Mouse (Mus musculus) left cerebral cortex, adult 2 months (tissue): ENCODE results near the gene Mycn. TPM values are rescaled to one million over a fixed set of nuclear protein-coding genes. Genes with fewer than 3 reads are reported as not detected.

Source experiments
- DNase-seq, 2 experiments: peaks; one replicate each; pipeline ENCODE4 v3.0.0; 2021 to 2022; ENCODE audit warnings: low spot score in 2 of 2, mixed read lengths in 1 of 2; ENCODE audit errors: extremely low spot score in 1 of 2
- H3K27ac ChIP-seq: fragments of 200-600 bp; 2 replicates; pipeline ENCODE4 v1.8.1; 2022
- H3K4me3 ChIP-seq: fragments of 200-600 bp; 2 replicates; pipeline ENCODE4 v1.8.1; 2022
- CTCF ChIP-seq: fragments of 200-600 bp; IDR thresholded peaks from 2 replicates; pipeline ENCODE4 v1.8.1; 2022; ENCODE audit warnings: antibody characterized with exemption, mild to moderate bottlenecking, moderate library complexity
- intact Hi-C: fragments of 180-260 bp; cut with DNase I; formaldehyde crosslinking; loops from one replicate; pipeline ENCODE4 v1.15.1; 2025
- long read RNA-seq, 2 experiments: library from polyadenylated mRNA; stranded (forward); transcript quantifications; one replicate each; pipeline ENCODE4 v2.0.0; 2021; ENCODE audit warnings: borderline mapping rate in 2 of 2
- total RNA-seq, 2 experiments: library from RNA; stranded (reverse); gene quantifications; 2 replicates each; pipeline ENCODE4 v1.2.3; 2021

Gene Mycn
- 10 to 100 TPM; 10.2 to 11.1 TPM for total RNA-seq
- long read RNA-seq, experiment 1, transcript Mycn-201 (3 exons, 2,674 nt) = major isoform, 12 of 16 reads
- long read RNA-seq, experiment 1, partial matches to known transcripts = 0 of 16 reads
- long read RNA-seq, experiment 1, other reads (novel, unspliced or antisense) = 3 of 16 reads
- long read RNA-seq, experiment 2, transcript Mycn-201 (3 exons, 2,674 nt) = major isoform, 17 of 19 reads
- long read RNA-seq, experiment 2, partial matches to known transcripts = 1 of 19 reads
- long read RNA-seq, experiment 2, other reads (novel, unspliced or antisense) = 0 of 19 reads

DNA sequence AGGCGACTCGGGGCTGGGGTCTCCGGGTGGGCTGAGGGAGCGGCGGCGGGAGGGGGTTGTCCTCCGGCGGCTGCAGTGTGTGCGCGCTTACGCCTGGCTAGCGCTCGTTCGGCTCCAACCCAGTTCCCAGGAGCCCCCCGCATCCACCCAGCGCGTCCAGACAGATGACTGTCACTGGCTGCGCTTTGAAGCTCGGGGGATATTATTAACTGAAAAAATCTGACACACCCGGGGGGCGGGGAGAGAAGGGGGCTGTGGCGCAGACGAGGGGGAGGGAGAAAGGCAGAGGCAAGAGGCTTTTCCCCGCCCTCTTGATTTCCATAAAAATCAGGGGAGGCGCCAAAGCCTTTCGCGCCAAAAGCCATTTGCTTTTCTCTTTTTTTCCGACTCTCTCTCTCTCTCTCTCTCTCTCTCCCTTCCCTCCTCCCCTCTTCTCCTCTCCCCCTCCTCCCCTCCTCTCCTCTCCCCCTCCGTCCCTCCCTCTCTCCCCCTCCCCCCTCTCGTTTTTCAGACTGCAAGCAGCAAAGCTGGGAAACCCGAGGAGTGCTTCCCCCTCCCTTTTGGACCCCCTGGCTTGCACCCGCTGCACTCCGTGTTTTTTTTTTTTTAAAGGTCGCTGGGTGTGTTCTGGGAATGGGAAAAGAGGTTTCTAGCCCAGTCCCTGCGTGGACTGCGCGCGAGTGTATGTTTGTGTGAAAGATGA is at the start of gene Mycn:
Gene Mycn (minus strand): TSS at position 254 of the 703 bp plus-strand sequence.
- Histone ChIP-seq H3K4me3 (peak within 1 kb of the TSS; percentile 50), H3K27ac (peak within 1 kb of the TSS; percentile 92)
- TF ChIP-seq CTCF = no peak
- peak; percentile 67 to 79 for DNase-seq
- intact Hi-C loops = loop anchor here (1.0 to 5.0 kb wide), 6 partner anchors 161 to 620 kb away; no protein-coding TSS in a partner anchor

DNA sequence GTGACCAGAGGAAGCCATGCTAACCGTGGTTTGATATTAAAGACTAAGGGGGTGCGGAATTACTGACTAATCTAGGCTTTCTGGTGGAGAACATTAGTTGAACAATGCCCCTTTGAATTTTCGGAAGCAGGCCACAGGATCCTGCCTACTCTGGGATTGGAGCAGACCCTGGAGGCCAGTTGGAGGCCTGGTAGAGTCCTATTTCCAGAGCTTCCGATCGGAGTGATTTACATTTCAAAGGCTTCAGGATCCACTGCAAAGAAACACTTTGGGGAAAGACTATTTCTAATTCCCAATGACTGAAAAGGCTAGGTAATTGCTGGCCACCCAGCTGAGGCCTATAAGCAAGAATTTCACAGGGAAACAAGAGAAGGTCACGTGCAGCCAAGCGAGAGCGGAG is 45.7 kb upstream of the Mycn start:
- intact Hi-C loops = no loop called here
- no peak for TF ChIP-seq CTCF
- DNase-seq = no peak
- Histone ChIP-seq H3K27ac (no peak overlapping the region), H3K4me3 (no peak overlapping the region)

DNA sequence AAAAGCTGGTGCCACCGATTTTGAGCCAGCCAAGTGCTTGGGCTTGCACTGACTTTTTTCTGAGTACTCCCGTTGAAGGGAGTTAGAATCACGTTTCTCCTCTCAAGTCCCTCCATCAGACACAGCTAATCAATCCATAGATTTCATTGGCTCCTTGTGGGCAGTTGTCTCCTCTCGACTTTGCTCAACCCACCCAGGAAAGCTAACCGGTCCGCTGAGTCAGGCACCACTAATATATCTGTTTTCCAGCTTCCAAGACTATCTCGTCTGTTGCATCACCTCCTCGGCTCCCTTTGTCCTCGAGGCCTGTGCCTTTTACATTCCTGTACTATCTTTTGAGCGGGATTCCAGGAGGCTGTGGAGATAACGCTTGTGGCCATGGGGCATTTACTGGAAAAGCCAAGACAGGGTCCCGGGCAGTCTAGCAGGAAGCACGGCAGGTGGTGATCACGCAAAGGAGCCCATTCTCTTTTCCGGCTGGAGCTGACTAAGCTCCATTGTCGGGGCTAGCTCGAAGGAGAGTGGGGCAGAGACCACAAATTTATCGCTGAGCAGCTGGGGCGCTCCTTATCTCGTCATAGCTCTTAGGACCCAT is 45.0 kb upstream of the Mycn start:
- H3K27ac ChIP-seq = no peak overlapping the region
- DNase-seq = no peak
- TF ChIP-seq CTCF = no peak
- no peak overlapping the region for H3K4me3 ChIP-seq
- intact Hi-C loops = no loop called here

DNA sequence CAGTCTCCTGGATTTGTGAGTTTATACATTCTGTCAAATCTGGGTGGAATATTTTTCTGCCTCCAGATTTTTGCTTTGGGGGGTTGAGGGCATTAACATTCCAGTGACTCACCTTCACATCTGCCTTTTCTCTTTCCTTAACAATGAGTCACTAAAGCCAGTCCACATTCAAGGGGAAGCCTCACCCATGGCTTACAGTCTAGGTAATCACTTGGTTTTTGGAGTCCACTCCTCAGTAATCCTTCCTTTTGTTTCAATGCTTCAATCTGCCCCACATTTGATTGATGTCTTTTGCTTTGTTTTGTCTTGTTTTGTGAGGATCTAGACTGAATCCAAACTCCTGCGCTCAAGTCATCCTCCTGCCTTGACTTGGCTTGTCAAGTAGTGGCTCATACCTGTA is 41.3 kb upstream of the Mycn start:
- H3K27ac ChIP-seq = no peak overlapping the region
- no peak for TF ChIP-seq CTCF
- intact Hi-C loops = no loop called here
- no peak for DNase-seq
- H3K4me3 ChIP-seq = no peak overlapping the region

DNA sequence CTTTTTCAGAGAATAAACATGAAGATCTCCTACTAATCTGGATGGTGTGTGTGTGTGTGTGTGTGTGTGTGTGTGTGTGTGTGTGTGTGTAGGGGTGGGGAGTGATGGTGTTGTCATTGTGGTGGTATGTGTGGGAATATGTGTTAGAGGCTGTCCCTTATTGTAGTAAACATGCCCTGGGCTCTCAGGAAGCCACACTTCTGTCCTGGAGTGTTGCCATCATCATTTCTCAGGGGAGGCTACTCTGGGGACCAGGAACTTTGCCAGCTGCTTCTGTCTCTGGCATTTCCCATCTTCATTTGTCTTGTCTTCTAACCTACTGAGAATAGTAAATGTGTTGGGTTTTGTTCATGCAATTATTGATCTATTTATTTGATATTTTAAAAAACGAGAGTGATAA is 33.7 kb upstream of the Mycn start:
- H3K4me3 ChIP-seq = no peak overlapping the region
- no peak overlapping the region for H3K27ac ChIP-seq
- no peak for DNase-seq
- no peak for TF ChIP-seq CTCF
- intact Hi-C loops = no loop called here

DNA sequence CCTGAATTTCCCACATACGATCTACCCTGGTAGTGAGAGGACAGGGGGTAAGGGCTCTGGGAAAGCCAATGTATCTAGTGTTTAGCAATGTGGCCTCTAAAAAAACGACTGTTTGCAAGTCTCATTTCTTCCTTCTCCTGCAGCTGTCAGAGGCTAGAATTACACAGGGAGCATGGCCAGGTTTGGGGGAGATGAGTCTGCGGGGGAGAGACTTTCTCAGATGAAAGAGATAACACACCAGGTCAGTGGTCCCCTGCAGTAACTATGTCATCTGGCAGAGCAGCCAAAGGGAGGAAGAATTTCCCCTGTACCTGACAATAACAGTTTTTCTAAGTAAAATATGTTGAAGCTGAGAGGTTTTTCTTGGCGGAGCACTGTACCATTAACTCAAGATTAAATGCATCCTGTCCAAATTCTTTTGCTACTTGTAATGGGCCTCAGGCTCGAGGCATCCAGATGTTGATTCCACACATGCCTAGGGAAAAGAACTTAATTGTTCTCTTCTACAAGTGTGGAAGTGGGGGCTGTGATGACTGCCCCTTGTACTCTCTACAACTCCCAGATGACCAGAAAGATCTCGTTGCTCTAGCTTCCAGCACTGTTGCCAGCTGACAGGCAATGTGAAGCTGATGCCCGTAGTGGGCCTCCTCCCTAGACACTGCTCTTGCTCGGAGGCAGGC is 31.2 kb upstream of the Mycn start:
- Histone ChIP-seq H3K4me3 (no peak overlapping the region), H3K27ac (no peak overlapping the region)
- no peak for DNase-seq
- intact Hi-C loops = no loop called here
- no peak for TF ChIP-seq CTCF

DNA sequence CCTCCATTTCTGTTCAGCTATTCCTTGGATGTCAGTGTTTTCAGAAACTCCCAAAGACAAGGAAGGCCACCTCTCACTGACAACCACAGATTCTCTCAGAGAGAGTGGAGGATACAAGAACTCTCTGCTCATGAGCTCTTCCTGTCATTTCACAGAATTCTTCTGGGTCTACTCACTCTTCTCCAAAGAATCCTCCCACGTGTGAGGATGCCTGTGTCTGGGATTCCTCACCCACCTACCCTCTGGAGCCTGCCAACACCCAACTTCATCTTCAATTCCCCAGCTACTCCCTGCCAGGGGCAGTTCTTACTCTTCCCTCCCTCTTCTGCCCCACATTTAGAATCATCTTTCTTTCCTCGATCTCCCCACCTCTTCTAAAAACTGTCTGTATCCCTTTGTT is 26.2 kb upstream of the Mycn start:
- Histone ChIP-seq H3K27ac (no peak overlapping the region), H3K4me3 (no peak overlapping the region)
- peak; percentile 12 to 22 for DNase-seq
- intact Hi-C loops = loop anchor here (1.0 kb wide), 1 partner anchor 172 kb away; no protein-coding TSS in a partner anchor
- no peak for TF ChIP-seq CTCF

DNA sequence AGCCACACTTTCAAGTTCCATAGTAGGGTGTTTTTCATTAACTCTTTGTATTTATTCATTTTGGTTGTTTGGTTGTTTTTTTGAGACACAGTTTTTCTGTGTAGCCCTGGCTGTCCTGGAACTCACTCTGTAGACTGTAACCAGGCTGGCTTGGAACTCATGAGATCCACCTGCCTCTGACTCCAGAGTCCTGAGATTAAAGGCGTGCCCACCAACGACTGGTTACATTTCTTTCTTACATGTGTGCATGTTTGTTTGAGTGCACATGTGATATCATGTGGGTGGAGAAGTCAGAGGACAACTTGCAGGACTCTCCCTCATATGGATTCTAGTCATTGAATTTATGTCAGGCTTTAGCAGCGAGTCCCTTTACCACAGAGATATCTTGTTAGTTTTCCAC is 23.1 kb upstream of the Mycn start:
- intact Hi-C loops = no loop called here
- no peak for DNase-seq
- H3K4me3 ChIP-seq = no peak overlapping the region
- H3K27ac ChIP-seq = no peak overlapping the region
- no peak for TF ChIP-seq CTCF

DNA sequence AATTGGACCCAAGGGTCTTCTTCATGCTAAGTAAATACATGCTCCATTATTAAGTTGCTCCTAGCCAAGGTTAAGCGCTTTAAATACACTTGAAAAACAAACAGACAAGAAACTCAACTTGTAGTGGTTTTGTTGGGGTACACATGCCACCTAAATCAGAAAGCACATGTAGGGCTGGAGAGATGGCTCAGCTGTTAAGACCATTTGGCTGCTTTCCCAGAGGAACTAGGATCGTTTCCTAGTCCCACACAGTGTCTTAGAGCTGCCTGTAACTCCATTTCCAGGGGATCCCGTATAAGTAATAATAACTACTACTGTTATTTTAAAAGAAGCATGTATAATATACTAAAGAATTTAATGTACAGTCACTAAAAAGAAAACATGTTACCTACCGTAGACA is 5.9 kb upstream of the Mycn start:
- no peak for DNase-seq
- TF ChIP-seq CTCF = no peak
- no peak overlapping the region for H3K27ac ChIP-seq
- no peak overlapping the region for H3K4me3 ChIP-seq
- intact Hi-C loops = no loop called here

DNA sequence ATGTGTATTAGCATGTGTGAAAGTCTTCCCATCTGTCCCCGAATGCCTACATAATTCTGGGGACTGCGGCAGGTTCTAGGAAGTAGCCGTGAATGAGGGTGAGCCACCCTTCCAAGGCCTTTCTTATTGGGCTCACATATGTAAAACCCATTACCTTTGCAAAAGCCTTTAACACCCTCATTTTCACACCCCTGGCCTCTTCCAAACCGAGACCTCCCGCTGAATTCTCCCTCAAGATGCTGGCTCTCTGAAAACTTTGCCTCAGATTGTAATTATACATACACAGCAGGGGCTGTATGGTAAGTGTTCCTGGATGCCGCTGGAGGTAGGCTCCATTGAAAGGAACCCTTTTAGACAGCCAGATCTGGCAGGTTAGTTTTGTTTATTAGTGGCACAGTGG is 1.6 kb upstream of the Mycn start:
- intact Hi-C loops = loop anchor here (2.0 to 5.0 kb wide), 2 partner anchors 162 to 621 kb away; no protein-coding TSS in a partner anchor
- no peak for DNase-seq
- no peak for TF ChIP-seq CTCF
- Histone ChIP-seq H3K4me3 (no peak overlapping the region), H3K27ac (no peak overlapping the region)

DNA sequence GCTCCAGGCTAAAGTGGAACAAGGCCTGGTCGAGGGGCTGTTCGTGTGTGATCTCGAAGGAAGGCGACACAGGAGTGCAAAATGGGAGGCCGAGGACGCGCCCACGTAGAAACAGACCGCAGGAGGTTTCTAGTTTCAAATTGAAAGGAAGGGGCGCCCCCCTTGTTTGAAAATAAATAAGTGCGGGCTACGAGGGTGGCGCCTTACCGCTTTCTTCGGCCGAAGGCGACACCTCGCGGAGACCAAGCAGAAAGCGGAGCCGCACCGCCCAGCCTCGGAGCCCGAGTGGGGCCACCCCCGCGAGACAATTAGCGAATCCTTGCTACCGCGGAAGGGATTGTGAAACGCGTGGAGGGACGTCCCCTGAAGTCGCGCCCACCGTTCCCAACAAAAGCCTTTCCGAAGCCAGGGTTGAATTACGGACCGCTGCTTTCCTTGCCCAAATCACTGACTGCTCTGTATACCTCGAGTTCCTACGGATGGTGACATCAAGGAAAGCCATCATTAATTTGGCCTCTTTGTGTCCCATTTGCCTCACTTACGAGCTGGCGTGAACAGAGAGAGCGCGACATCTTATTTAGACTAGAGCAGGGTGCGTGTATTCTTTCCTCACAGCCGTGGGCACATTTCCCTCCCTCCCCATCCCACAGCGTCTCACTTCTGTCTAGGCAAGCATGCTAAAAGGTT is 793 bp upstream of the Mycn start:
- TF ChIP-seq CTCF = peak; percentile 87
- H3K27ac ChIP-seq = peak overlapping the region; percentile 77
- intact Hi-C loops = loop anchor here (1.0 to 5.0 kb wide), 5 partner anchors 162 to 620 kb away; no protein-coding TSS in a partner anchor
- peak; percentile 84 to 86 for DNase-seq
- H3K4me3 ChIP-seq = peak overlapping the region; percentile 46
